Mouse (Mus musculus): ENCODE data around the gene Akirin1.

Gene Akirin1

DNA sequence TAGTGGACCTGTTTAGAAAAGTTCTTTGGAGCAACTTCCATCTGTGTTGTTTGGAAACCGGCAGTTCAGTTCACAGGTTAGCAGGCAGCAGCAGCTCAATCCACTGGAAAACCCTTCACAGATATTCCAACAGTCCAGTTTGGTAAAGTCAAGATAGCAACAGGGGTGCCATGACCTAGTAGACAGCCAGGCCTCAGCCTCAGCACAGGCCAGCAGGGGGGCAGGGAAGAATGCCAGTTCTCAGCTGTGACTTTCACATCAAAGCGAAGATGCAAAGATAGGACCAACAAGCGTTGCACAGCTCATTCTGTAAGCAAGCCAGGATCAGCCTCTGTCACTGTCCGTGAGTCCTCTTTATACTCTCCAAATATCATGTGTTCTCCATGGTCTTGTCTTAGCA is 28.4 kb downstream of the Akirin1 start:
- in situ Hi-C loops (cut with MboI; ENCODE audit: low sequenced_read_pairs): no loop called here

DNA sequence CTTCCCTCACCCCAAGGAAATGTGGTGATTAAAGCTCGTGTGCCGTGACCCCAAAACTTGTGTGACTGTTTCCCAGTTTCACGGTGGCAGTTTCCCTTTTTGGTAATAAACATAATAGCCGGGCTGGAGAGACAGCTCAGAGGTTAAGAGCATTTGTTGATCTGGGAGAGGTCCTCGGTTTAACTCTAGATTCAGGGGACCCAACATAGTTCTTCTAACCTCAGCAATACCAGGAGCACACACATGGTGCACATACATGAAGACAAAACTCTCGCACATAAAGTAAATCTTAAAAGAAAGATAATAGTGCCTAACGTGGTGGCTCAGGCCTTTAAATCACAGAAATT is 31.7 kb downstream of the Akirin1 start:
- in situ Hi-C loops (cut with MboI; ENCODE audit: low sequenced_read_pairs): no loop called here

DNA sequence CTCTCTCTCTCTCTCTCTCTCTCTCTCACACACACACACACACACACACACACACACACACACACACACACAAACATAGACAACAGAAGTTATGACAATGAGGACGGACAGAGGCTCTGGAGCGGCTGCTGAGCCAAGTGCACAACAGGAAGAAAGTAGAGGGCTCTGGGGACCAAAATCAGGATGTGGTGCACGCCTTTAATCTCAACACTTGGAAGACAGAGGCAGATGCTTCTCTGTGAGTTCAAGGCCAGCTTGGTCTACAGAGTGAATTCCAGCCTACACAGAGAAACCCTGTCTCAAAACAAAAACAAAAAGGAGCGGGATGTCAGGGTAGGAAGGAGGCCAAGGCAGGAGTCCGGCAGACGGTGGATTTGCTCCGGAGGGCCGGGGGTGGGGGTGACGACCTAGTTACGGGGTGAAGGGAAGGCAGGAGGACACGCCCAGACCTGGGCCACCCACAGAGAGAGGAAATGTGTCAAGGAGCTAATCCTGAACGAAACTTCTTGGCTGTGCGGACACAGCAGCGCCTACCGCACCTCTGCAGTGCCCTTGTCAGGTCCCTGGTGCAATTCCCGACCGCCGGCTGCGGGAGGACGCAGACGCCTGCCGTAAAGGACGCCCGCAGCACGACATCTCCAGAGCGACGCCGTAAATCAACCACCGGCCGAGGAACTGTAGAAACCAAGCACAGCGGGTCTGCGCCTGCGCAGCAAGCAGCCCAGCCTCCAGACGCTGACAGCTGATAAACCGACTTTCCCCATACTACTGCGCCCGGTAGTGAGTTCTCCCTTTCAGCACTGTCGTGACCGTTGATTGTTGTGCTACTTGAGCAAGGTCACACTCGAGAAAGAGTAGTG is 32.3 kb downstream of the Akirin1 start, which contains the start of gene Ndufs5:
Ndufs5 (minus strand) TSS at position 629 of the 860 bp plus-strand sequence.
- in situ Hi-C loops (cut with MboI; ENCODE audit: low sequenced_read_pairs): no loop called here

DNA sequence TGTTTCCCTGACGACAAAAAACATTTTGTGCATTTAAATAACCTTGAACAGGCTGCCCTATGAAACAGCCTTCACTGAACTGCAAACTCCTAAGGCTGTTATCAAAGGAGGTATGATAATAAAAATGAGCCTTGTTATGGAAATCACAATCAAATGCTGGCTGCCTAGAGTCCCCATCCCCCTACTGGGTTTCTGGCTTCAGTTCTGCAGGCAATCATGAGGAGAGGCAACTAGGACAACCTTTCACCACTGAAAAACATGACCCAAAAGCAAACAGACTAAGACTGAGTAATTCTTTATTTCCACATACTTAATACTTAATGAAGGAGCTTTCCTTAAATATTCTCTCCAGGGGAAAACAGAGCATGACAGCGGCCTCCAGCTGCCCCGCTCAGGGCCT is 37.7 kb downstream of the Akirin1 start:
- in situ Hi-C loops (cut with MboI; ENCODE audit: low sequenced_read_pairs): no loop called here

DNA sequence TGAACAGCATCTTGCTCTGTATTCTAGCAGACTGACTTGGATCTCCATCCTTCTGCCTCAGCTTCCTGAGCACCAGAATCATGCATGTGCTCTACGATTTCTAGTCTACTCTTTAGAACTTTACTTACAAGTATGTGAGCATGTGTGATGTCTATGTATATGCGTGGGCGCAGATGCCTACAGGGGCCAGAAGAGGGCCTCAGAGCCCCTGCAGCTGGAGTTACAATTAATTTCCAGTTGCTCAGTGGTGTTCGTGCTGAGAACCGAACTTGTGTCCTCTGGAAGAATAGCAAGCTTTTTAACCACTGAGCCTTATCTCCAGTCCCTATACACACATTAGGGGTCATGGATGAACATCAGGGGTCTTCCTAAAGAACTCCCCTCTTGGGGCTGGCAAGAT is 42.8 kb downstream of the Akirin1 start:
- in situ Hi-C loops (cut with MboI; ENCODE audit: low sequenced_read_pairs): no loop called here

DNA sequence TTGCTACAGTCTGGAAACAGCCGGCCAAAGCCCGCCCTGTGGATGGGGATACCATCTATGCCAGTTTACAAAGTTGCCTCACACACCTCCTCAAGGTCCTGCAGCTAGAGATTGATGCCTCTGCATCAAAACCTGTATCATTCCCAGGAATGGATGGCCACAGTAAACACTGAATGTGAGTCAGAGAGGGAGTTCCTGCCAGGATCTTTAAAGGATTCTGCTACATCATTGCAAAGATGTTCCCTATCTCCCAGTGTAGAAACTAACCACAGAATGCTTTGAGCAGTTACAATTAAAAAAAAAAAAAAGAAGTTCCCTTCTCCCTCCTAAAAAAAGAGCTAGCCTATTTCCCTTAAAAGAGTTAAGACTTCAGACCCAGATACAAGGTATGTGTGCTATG is 44.8 kb downstream of the Akirin1 start:
- in situ Hi-C loops (cut with MboI; ENCODE audit: low sequenced_read_pairs): no loop called here

DNA sequence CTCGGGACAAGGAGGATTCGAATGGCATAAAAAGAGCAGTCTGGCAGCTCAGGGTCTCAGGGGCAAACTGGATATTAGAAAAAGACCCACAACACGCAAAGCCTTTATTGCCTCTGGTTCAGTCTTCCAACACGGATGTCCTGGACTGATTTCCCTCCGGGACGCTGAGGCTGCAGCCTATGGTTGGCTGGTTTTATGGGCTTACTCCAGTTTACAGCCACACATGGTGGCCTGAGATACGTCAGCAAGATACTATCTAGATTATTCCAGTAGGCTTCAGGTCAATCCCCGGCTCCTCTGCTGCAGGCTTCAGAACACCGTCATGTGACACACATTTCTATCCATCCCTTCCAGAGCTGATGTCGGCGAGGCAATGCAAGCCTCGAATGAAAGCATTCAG is 56.8 kb downstream of the Akirin1 start:
- in situ Hi-C loops (cut with MboI; ENCODE audit: low sequenced_read_pairs): no loop called here

DNA sequence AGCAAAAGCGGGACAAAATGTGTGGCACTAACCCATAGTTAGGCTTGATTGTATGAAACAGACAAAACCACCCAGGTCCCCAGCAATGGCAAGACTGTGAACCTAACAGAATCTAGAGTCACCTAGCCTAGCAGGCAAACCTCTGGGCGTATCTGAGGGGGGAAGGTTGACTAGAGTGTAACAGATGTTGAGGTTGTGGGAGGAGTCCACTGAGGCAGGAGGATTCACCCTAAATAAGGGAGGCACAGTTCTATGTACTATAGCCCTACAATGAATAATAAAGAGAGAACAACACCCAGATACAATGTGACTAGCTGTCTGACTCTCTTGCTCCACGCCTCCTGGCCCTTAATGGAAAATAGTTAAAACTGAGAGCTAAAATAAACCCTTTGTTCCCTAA is 58.1 kb downstream of the Akirin1 start:
- in situ Hi-C loops (cut with MboI; ENCODE audit: low sequenced_read_pairs): no loop called here

DNA sequence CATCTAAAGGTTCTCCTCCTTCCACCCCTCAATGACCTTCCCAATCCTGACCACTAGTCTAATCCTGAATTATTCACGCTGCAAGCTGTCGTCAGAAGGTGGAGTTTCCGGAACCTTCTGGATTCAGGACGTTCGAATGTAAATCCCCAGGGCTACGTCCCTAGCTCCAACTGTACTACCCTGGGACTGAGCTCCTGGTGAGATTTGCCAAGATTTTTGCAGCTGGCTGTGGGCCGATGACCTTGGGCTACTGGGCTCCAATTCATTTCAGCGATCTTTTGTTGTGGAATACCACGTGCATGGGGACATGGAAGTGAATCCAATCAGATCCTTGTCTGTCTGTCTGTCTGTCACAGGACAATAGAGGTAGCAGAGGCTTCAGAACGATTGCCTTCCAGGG is 59.8 kb downstream of the Akirin1 start:
- in situ Hi-C loops (cut with MboI; ENCODE audit: low sequenced_read_pairs): no loop called here

DNA sequence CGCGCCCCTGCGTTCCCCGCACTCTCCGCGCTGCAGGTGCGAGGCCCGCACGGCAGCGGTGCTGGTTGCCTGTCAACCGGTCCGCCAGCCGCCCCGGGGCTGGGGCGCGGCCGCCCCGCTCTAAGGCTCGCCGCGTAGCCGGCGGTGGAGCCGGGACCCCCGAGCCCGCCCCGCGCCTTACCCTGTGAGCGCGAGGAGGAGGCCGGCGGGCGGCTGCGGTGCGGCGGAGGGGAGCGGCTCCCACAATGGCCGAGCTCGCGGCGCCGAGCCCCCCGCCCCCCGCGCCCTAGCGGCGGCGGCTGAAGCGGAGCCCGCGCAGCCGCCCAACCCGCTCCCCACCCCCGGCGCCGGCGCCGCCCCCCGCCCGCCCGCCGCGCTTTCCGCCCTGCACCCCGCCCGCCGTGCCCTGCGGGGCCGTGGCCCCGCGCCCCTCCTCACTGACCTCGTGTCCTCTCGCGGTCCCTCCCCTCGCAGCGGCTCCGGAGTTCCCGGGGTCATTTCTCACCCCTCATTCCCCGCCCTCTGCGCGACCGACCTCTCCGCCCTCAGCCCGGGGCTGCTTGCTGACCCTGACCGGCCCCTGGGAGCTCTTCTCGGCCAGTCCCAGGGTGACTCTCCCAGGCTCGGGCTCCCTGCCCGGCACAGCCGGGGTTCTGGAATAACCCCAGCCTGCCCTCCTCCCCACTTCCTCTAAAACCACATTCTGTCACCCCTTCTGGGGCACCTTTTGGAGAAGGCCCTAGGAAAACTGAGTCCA is 62.9 kb downstream of the Akirin1 start:
- in situ Hi-C loops (cut with MboI; ENCODE audit: low sequenced_read_pairs): no loop called here

DNA sequence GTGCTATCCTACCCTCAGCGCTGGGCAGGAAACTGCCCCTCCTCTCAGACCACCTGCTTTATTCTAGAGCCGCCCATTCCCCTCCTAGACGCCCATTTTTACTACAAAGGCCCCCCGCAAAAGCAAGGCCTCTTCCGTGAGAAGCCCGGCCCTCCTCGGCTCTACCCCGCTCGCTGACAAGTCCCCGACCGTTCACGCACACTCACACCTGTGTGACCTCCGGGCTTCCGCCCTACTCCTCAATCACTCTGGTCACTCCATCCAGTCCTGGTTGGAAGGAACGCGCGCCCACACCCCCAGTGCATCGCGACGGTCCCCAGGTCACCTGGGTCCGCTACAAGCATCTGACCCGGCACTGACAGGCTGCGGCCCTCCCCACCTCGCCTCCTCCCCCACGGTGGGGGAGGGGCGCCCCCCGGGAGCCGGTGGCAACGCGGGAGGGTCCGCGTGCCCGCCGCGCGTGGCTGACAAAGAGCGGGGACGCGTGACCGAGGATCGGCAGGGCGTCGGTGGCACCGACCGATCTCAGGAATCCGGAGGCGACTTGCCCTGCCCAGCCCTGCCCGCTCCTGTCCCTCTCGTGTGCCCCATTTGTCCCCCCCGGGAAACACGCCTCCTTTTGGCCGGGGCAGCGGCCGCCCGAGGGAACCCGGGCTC is 63.6 kb downstream of the Akirin1 start:
- in situ Hi-C loops (cut with MboI; ENCODE audit: low sequenced_read_pairs): no loop called here

DNA sequence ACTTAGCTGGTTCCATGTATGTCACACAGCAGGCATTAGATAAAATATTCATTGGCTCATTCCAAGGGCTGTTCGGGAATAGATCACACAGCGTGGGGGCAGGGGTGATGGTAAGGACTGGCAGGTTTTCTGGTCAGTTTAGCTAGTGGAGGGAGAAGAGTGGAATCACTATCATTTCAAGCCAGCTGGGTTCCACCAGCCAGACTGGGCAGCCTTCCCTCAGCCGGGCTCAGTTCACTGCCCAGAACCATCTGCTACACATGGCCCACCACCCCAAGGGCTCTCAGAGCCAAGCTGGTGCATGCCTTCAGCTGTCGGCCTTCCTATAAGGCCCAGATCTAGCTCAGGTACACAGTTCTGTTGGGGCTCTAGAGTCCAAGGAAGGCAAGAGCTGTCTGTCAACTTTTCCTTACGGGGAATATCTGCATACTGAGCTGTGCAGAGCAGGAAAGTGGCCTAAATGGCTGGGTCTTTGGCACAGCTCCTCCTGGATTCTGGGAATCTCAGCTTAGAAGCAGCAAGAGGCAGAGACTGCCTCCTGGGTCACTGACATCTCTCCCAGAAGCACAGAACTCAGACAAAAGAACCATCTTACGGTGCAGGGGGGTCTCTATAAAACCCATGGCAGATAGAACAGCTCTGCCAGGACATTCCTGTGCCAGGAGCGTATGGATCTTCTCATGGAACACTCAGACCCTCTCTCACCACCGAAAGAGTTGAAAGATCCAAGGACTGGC is 64.5 kb downstream of the Akirin1 start:
- in situ Hi-C loops (cut with MboI; ENCODE audit: low sequenced_read_pairs): no loop called here

DNA sequence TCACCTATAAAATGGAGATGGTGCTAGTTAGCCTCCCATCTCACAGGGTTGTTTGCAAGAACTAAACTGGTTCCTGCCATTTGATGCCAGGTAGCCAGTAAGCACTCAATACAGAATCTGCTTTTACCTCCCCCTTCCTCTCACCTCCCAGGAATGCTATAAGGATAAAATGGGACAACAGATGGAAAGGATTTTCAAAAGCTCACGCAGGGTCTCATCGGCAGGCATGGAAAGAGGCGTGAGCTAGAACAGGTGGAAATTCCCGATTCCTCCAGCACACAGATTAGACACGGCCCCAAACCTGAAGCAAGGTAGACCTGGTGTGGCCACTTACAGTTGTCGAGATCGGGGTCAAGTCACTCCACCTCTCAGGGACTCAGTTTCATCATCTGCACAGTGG is 65.1 kb downstream of the Akirin1 start:
- in situ Hi-C loops (cut with MboI; ENCODE audit: low sequenced_read_pairs): no loop called here

Data from CH12F3 (cell line).